Mouse (Mus musculus): Measurements from ENCODE around the gene Asap2.
"Not testable (repeated sequence)": the region's sequence is repeated elsewhere in the genome, so short reads cannot be mapped to it uniquely, and the experiment has no call there.

Asap2 gene

DNA sequence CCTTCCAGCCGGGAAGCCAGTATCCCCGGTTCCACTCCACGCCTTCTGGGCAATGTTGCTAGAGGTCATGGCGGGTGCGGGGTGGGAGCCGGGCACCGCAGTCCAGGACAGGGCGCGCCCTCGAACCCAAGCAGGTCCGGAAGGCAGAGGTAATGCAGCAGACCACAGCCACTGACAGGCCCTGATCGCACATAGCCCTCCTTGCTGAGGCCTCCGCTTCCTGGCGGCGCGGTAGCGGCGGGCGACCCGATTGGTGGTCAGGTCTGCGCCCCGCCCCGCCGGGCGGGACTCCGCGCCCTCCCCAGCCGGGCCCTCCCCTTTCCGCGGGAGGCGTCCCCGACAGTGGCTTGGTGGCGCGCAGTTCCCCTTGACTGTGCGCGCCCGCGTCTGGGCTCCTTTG is at the start of gene Asap2:
Gene Asap2, plus strand, starts transcription at position 328 of the 400 bp plus-strand sequence.
- DNase-seq, result peak; percentile 20 to 26

DNA sequence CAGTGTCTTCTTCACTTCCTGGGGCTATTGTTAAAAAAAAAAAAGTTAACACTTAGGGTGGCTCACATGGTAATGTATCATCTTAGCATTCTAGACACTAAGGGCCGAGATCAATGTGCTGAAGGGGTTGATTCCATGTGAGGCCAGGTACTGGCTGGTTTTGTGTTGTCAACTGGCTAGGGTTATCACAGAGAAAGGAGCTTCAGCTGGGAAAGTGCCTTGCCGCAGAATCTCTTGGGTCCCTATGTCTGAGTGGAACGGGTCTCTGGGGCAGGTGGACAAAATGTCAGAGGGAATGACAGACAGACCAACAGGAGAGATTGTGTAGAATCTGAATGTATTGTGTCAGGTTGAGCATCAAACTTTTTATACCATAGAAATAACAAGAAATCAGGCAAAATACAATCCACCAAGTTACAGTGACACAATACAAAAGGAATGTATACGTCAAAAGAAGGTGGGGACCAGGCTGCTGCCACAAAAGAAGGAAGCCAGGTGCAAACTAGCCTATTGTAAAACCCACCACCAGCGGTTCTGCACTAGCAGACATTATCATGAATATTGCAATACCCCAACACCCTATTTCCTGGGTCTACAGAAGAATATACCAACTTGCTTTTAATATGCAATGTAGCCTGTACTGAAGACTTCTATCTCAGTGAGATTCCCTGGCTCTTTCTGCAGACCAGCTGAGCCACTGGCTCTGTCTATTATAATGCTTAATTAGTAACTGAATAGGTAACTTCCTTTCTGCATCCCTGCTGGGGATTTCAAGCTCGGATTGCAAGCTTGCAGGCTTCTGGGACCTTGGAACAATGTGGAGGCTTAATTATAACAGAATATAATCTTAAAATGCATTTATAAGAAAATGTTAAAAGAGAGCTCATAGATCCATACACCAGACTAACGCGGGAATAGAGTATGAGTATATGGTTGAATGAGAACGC is 42.9 kb upstream of the Asap2 start:
- not testable (repeated sequence) for DNase-seq

DNA sequence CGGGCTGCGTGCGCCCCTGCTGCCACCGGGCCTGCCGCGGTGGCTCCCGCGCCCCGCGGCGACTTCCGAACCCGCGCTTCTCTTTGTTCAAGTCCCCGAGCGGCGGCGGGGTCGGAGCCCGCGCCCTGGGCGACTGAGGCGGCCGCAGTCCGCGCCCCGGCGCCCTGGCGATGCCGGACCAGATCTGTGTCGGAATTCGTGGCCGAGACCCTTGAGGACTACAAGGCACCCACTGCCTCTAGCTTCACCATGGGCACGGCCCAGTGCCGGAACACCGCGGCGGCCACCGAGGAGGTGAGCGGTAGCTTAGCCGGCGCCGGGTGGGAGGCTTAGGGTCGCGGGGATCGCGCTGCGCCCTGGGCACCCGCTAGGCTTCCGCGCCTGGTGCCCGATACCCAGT is 320 bp downstream of the Asap2 start:
- peak in 1 of 2 experiments; percentile 1 for DNase-seq

DNA sequence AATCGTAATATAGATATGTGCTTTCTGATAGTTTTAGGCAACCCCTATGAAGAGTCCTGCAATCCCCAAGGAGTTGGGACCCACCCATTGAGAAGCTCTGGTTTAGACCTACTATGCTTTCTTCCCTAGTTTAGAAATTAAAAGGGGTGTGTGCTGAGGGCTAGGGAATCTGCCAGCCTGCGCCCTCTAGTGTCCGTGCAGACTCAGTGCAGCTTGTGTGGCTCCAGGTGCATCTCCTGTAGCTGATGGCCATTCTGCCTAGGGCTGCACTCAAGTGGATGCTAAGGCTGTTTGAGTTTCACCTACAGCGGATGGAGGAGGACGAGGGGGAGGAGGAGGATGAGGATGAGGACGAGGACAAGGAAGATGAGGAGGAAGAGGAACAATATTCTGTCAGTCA is 40.6 kb downstream of the Asap2 start:
- peak; percentile 2 to 4 for DNase-seq

DNA sequence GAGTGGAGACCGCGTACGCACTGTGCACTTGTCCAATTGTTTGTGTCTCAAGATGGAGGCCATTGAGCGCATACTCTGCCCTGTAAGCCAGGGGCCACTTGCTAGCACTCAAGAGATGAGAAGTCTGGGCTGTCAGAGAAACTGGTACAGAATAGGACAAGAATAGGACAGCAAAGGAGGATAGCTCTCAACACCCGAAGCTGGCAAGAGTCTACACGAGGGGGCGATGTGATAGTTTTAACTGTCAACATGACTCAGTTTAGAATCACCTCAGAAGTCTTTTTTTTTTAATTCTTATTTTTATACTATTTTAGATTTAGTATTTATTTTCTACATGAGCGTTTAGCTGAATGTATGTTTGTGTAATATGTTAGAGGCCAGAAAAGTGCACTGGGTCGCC is 56.5 kb downstream of the Asap2 start:
- not testable (repeated sequence) for DNase-seq

DNA sequence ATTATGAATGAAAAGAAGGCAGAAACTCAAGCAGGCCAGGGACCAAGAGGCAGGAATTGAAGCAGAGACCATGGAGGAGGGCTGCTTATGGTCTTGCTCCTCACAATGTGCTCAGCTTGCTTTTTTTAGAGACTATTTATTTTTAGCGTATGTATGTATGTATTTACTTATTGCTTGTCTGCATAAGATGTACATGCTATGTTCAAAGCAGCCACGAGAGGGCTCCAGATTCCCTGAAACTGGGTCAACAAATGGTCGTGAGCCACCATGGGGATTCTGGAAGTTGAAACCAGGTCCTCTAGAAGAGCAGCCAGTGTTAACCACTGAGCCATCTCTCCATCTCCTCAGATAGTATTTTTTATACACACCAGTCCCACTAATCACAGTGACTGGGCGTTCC is 85.5 kb downstream of the Asap2 start:
- DNase-seq, result peak; percentile 80 to 89

DNA sequence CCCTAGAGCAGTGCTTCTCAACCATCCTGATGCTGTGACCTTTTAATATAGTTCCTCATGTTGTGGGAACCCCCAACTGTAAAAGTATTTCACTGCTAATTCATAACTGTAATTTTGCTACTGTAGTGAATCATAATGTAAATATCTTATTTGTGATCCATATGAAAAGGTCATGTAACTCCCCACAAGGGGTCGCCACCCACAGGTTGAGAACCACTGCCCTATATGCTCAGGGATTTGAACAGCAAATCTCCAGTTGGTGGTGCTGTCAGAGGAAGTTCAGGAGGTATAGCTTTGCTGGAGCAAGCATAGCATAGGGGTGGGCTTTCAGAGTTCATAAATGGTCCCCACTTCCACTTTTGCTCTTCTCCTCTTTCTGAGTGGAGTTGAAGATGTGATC is 99.9 kb downstream of the Asap2 start:
- peak in 1 of 2 experiments; percentile 6 for DNase-seq

DNA sequence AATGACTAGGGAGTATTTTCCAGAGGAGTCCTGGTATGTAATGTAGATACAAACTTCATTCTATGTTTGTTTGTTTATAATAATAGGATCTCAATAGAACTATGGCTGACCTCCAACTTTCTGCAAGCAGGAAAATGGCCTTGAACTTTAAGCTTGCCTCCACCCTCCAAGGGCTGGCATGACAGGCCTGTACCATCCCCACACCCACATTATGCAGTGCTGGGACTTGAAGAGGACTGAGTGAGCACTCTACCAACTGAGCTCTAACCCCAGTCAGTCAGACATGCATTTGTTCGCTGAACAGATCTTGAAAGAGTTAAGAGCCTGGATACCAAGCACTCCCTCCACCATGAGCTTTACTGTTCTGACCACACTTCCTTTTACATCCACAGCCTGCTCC is 102.2 kb downstream of the Asap2 start:
- not testable (repeated sequence) for DNase-seq

DNA sequence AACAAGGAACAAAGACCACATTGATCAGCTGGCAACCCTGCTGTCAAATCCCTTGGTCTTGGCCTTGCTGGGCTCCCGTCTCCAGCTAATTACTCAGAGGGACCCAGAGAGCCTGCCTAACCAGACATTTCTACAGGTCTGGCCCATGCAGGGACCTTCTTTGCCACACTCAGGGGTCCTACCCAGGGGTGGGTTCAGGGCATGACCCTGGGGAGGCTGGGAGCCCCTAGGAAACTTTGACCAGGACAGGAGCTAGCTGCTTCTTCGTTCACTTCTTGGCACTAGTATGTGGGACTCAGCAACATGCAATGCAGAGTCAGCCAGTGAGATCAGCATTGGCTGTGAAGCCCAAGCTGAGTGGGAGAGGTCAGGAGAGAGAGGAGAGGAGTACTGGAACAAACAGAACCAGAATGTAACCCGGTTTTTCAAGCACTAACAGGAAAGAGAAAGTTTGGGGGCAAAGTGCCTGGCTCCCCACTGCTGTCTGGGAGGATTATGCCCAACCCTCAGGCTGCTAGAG is 107.6 kb downstream of the Asap2 start:
- not testable (repeated sequence) for DNase-seq

DNA sequence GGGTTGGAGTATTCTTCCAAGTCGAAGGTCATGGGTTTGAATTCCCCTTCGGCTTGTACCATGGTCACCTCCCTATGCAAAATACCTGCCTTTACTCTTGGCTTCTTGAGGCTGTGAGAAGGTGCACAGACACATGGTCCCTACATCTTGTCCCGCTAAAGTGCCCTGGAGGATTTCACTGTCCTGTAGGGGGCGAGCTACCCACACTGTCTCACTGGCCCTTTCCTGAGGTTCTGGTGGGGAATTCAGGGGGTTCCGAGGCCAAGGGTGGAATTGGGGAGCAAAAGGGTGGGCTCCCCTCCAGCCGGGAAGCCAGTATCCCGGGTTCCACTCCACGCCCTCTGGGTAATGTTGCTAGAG is 120.8 kb downstream of the Asap2 start:
- not testable (repeated sequence) for DNase-seq

DNA sequence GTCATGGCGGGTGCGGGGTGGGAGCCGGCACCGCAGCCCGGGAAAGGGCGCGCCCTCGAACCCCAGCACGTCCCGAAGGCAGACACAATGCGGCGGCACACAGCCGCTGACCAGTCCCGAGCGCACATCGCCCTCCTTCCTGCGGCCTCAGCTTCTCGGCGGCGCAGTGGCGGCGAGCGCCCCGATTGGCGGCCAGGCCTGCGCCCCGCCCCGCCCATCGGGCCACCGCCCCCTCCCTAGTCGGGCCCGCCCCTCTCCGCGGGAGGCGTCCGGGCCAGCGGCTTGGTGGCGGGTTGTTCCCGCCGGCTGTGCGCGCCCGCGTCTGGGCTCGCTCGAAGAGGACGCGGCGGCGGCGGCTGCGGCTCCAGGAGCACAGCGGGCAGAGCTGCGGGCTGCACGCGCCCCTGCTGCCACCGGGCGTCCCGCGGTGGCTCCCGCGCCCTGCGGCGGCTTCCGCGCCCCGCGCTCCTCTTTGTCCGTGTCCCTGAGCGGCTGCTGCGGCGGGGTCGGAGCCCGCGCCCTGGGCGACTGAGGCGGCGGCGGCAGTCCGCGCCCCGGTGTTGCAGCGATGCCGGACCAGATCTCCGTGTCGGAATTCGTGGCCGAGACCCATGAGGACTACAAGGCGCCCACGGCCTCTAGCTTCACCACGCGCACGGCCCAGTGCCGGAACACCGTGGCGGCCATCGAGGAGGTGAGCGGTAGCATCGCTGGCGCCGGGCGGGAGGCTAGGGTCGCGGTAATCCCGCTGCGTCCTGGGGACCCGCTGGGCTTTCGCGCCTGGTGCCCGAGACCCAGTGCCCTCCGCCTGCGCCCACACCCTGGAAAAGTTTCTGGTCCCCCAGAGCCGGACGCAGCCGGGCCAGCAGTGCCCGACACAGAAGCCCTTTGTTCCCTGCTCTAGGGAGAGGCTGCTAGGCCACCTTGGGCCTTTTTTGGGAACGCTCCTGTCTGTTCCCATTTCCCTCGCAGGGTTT is 121.5 kb downstream of the Asap2 start:
- peak; percentile 85 to 92 for DNase-seq

DNA sequence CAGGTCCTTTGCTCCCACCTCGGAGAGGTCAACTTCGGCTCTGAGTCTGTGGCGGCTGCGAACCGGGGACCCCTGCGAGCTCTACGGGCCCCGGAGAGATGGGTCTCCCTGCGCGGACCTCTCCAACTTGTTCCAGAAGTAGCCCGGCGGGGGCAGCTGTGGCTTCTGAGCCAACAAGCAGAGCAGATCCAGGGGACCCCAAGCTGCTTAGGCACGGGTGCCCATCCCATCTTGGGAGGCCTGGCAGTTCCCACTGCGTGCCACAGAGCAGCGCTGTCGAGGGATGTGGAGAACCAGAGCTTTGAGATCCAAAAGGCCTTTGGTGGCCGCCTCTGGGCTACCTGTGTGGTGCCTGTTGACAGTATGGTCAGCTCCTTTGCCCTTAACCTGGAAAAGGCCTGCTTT is 122.2 kb downstream of the Asap2 start:
- peak; percentile 81 to 86 for DNase-seq

DNA sequence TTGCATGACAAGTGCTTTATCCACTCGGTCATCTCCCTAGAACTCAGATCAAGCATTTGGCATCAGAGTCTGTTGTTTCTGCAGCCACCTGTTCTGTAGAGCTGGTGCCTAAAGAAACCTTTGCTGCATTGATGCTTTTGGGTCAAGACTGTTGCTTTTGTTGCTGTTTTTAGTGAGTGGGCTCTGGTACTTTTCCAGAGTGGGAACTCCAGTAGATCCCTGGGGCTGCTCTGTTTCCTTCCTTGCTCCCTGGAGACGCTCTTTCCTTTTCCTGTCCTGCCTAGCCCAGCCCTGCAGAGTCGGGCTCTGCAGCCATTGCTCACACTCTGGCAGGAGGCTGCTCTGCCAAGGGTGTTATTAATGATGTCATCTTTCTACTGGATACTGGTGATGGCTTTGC is 129.2 kb downstream of the Asap2 start:
- DNase-seq, result peak; percentile 58 to 63

DNA sequence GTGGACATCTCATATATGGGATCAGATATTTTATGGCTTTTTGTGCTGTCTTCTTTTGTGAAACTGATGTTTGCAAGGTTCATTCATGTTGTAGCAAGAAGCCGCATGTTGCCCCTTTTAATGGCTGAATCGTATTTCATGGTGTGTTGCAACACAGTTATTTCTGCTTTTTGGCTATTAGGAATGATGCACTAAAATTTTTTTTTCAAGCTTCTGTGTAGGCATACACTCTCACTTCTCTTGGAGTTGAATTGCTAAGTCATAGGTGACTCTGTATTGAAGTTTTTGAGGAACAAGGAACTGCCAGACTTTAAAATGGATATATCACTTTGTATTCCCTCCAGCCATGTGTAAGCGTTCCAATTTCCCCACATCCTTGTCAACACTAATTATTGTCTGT is 132.6 kb downstream of the Asap2 start:
- no peak for DNase-seq

DNA sequence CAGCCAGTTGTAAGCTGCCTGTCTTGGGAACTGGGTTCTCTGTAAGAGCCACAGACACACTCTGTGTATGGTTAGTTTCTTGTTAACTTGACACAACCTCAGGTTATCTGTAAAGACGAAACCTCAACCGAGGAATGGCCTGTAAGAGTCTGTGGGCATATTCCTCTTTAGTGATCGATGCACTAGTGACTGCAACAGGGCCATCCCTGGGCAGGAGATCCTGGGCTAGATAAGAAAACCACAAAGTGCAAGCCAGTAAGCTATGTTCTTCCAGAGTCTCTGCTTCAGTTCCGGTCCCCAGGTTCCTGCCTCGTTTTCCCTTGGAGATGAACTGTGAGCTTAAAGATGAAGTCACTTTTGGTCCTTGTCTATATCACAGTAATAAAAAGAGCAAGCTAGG is 133.4 kb downstream of the Asap2 start:
- DNase-seq, result no peak

DNA sequence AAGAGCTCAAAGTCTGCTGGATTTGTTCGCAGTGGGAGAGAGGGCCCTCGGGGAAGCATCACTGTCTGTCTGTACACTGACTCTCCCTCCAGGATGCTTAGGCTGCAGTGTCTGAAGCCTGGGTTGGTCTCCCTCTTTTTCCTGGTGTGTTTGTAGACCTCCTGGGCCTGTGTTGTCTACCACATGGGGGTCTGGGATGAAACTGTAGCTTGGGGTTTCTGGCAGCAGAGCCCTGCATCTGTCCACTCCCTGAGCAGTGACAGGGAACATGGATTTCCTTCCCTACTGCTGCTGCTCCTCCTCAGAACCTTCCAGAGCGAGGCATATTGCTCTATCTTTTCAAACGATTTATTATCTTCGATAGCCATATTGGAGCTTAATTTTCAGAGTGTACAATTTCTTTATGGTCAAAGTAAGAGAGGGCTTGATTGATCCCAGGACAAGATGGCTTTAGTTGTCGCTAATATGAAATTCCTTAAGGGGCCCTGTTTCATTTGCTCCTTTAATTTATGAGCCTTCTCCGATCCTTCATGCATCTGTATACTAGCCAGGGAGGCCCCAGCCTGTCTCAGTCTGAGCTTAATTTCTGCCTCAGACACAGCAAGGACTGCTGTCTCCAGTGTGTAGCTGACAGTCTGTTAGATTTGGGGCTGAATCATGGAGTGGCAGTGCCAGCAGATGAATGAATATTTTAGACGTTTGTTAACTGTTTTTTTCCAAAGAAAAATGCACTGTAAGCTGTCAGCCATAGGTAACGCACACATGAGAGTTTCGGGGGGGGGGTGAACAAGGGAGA is 135.6 kb downstream of the Asap2 start:
- DNase-seq, result no peak

DNA sequence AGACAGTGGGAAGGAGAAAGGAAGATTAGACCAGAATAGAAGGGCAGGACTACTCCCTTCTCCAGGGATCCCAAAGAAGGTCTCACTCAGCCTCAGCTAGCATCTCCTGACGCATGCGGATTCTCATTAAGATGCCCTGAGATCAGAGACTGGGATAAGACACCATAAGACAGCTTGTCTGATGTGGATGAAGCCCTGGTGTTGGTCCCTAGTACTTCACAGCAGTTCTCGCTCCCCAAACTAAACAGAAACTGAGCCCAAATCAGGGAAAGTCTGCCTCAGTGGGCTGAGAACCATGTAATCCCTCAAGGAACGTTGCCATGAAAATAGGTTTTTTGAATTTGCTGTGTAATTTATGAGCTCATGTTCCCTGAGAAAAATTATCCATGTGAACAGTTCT is 136.3 kb downstream of the Asap2 start:
- DNase-seq, result no peak

DNA sequence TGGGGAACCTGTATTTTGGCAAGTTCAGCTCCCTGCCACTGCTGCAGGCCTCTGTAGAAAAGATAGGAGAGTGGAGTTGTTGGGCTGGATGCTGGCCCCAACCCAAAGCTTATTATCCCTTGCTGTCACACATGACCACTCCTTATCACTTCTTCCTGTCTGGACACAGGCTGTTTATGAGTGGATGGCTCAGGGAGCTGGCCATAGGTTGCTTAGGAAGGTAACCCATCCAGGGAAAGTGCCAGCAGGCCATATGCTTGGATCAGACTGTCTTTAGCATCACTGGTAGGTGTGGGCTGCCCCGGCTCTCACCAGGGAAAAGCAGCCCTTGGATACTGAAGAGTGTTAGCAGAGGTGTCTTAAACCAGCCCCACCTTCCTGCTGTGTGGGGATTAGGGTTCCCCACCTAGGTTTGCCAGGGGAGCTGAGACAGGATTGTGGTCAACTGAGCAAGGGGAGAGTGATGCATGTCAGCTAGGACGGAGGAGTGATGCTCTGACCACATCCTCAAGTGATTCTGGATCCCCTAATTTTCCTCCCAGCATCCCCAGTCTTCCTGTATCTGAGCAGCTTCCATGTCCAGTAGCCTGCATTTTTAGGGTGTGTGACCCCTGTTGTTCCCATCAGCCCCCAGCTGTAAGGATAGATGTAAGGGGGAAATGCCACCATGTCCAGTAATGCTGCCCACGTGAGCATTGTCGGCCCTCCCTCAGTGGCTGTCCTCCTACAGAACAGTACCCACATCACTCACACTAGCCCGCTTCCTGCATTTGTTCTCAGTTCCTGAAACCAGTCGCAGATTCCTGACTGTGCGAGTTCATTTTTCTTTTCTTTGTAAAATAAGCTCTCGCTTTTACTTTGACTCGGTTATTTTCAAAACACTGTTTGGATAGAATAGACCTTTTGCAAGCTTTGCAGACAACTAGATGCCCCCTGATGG is 138.9 kb downstream of the Asap2 start:
- DNase-seq, result peak in 1 of 2 experiments; percentile 65

DNA sequence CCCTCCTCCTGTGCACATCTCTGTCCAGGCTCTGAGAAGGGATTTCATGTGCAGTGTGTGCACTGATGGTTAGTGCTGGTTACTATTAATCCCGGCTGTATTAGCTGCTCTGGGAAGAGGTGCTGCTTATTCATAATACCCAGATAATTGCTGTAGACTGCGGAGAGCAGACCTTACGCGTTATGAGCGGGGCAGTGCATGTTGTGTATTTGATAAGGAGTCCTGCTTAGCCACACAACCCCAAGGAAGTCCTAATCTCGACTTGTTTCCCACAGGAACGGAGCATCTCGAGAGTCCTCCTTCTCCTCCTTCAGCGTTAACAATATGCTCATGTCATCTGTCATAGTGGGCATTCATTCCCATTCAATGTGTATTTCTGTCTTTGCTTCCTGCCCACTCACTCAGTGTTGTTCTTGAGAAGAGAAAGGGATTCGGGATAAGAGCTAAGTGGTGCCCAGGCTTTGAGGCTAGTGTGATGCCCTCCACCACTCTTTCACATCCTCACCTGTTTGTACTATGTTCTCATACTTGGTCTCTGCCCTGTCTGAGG is 140.1 kb downstream of the Asap2 start:
- peak in 1 of 2 experiments; percentile 3 for DNase-seq

DNA sequence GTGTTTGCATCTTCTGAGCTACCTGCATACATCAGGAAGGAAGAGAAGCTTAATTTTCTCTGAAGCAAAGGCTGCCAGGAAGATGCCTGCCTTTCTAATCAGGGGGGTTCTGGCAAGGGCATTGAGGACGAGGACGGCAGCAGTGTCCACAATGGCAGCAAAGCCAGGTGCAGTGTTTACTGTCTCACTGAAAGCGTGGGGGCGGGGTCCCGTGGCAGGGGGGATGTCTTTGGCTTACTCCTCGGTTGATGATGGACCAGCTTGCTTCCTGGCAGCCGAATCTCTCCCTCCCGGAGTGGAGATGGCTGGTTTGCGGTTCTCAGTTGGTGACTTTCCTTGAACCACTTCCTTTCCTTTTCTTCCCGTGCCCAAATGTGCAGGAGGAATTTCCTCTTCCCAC is 142.3 kb downstream of the Asap2 start:
- peak; percentile 59 to 80 for DNase-seq

DNA sequence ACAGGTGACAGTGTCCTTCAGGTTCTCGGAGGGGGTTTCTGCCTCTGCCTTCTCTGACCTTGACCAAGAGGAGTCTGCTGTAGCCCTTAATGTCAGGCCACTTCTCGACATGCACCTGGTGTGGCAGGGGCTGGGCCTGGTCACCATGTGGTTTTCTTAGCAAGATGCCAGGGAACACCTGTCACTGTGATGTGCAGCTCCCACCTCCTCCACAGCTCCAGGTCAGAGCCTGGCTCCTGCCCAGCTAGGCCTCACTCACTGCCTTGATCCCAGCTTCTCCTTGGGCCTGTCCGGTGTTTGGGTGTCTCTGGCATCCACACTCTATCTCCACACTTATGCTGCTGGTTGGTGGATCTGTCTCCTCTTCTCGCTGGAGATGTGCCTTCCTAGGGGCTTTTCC is 142.8 kb downstream of the Asap2 start:
- peak; percentile 55 to 57 for DNase-seq

Data from cerebellum, postnatal 25 days (tissue).